Mouse (Mus musculus) large intestine, adult 2 months (tissue): Measurements from ENCODE around the gene Rdh5. TPM values are rescaled to one million over a fixed set of nuclear protein-coding genes. Genes with fewer than 3 reads are reported as not detected.

ENCODE experiments used
- DNase-seq: peaks from one replicate; pipeline ENCODE4 v3.0.0-alpha.2; 2012; ENCODE audit warnings: low read depth, low spot score
- WGBS: fragments of 180-500 bp; shearing (Covaris S2); methylation state at CpG from one replicate; pipeline ENCODE4 v1.1.7; 2018; 5-methylcytosine and 5-hydroxymethylcytosine counted together
- polyA plus RNA-seq: library from polyadenylated mRNA; depleted of rRNA; stranded (reverse); fragments of >200 nt; gene quantifications from 2 replicates; pipeline ENCODE4 v1.2.3, GENCODE M21; 2012; rRNA removed

The Rdh5 gene
- polyA plus RNA-seq, 1 experiment: 19.3 TPM

- DNase-seq: no peak
- WGBS: 33% methylated on average over 7 of the region's 7 CpGs
Observed at GRCm38 (mm10) chr10:128888941-128889827, 33.5 kb downstream of the Rdh5 start.

- WGBS: 94% methylated on average over 5 of the region's 5 CpGs
Observed at GRCm38 (mm10) chr10:128882067-128882466, 40.6 kb downstream of the Rdh5 start.

GRCm38 (mm10) chr10:128878811-128879210 lies 43.9 kb downstream of the Rdh5 start:
- 87% methylated on average over 2 of the region's 2 CpGs for WGBS
- DNase-seq: no peak

More at GRCm38 (mm10) chr10:128882067-128882466, 40.6 kb downstream of the Rdh5 start:
- no peak for DNase-seq

GRCm38 (mm10) chr10:128878291-128878690 lies 44.4 kb downstream of the Rdh5 start:
- no peak for DNase-seq

GRCm38 (mm10) chr10:128870341-128870740 lies 52.3 kb downstream of the Rdh5 start:
- DNase-seq: no peak
- 74% methylated on average over 3 of the region's 3 CpGs for WGBS

GRCm38 (mm10) chr10:128866518-128866917 lies 56.2 kb downstream of the Rdh5 start:
- 86% methylated on average over 1 of the region's 1 CpGs for WGBS
- DNase-seq: no peak

- WGBS: 74% methylated on average over 3 of the region's 3 CpGs
- DNase-seq: no peak
Observed at GRCm38 (mm10) chr10:128866042-128866441, 56.6 kb downstream of the Rdh5 start.

Other genes with a start within 250 kb of the Rdh5 start
- gene Suox, start 248.8 kb downstream of the Rdh5 start, polyA plus RNA-seq: 48.9 and 241 TPM in 2 replicates
- 45.2 and 53.9 TPM in 2 replicates for gene Rab5b, start 226.6 kb downstream of the Rdh5 start, polyA plus RNA-seq
- 2.6 and 2.8 TPM in 2 replicates for gene Pmel, start 218.7 kb downstream of the Rdh5 start, polyA plus RNA-seq
- 25.9 and 27.0 TPM in 2 replicates for gene Cdk2, start 217.9 kb downstream of the Rdh5 start, polyA plus RNA-seq
- 88.1 and 115 TPM in 2 replicates for gene Dgka, start 178.0 kb downstream of the Rdh5 start, polyA plus RNA-seq
- gene Pym1, start 175.0 kb downstream of the Rdh5 start, polyA plus RNA-seq: 26.2 and 26.5 TPM in 2 replicates
- 2.9 and 3.1 TPM in 2 replicates for gene Mmp19, start 132.0 kb downstream of the Rdh5 start, polyA plus RNA-seq
- 17.7 and 18.7 TPM in 2 replicates for gene Dnajc14, start 118.8 kb downstream of the Rdh5 start, polyA plus RNA-seq
- 8.6 and 9.2 TPM in 2 replicates for gene Tmem198b, start 118.5 kb downstream of the Rdh5 start, polyA plus RNA-seq
- 6.2 and 6.4 TPM in 2 replicates for gene Sarnp, start 105.6 kb downstream of the Rdh5 start, polyA plus RNA-seq
- 135 and 144 TPM in 2 replicates for gene Ormdl2, start 101.2 kb downstream of the Rdh5 start, polyA plus RNA-seq
- gene Gdf11, start 31.2 kb downstream of the Rdh5 start, polyA plus RNA-seq: 0.98 and 1.2 TPM in 2 replicates
- 130 and 137 TPM in 2 replicates for gene Cd63, start 21.9 kb downstream of the Rdh5 start, polyA plus RNA-seq
- 126 and 147 TPM in 2 replicates for gene Bloc1s1, start 1.1 kb upstream of the Rdh5 start, polyA plus RNA-seq
- 12.6 and 12.9 TPM in 2 replicates for gene Itga7, start 10.9 kb upstream of the Rdh5 start, polyA plus RNA-seq
- gene Mettl7b, start 38.1 kb upstream of the Rdh5 start, polyA plus RNA-seq: 34.5 and 82.9 TPM in 2 replicates
- not detected in 2 replicates for gene Olfr9, start 66.5 kb upstream of the Rdh5 start, polyA plus RNA-seq
- not detected in 2 replicates for gene Olfr763, start 87.9 kb upstream of the Rdh5 start, polyA plus RNA-seq
- not detected in 2 replicates for gene Olfr764-ps1, start 117.0 kb upstream of the Rdh5 start, polyA plus RNA-seq
- not detected in 2 replicates for gene Olfr765, start 127.1 kb upstream of the Rdh5 start, polyA plus RNA-seq
- gene Olfr766-ps1, start 146.1 kb upstream of the Rdh5 start, polyA plus RNA-seq: not detected in 2 replicates
- gene Olfr767, start 160.0 kb upstream of the Rdh5 start, polyA plus RNA-seq: not detected in 2 replicates
- gene Olfr768, start 176.5 kb upstream of the Rdh5 start, polyA plus RNA-seq: not detected in 2 replicates
- gene Olfr769, start 195.0 kb upstream of the Rdh5 start, polyA plus RNA-seq: not detected in 2 replicates
- not detected in 2 replicates for gene Olfr770, start 216.1 kb upstream of the Rdh5 start, polyA plus RNA-seq
- not detected in 2 replicates for gene Olfr771, start 241.9 kb upstream of the Rdh5 start, polyA plus RNA-seq